8 mouse cellular contexts compared by ENCODE assay signal in genomic region chr11:101905115-101905514, GRCm38 (mm10). TPM values are rescaled to one million over a fixed set of nuclear protein-coding genes. Genes with fewer than 3 reads are reported as not detected.
DNase-seq lines count a peak whose midpoint lies in the region; ATAC-seq and TF ChIP-seq lines count a peak whose summit lies in the region.

No protein-coding gene starts in this region.

- no peaks in the 10 kb centered on the region for H3K9me3 ChIP-seq in hindbrain, embryonic 11.5 days (ENCODE audit: control insufficient read depth, low read length)
- no peaks in the 10 kb centered on the region for H3K9me3 ChIP-seq in hindbrain, embryonic 12.5 days (replicated peaks)
- H3K9me3 ChIP-seq in intestine, embryonic 15.5 days = no peaks in the 10 kb centered on the region
- H3K9me3 ChIP-seq in limb, embryonic 11.5 days (ENCODE audit: control insufficient read depth, low read length) = no peaks in the 10 kb centered on the region
- no peaks in the 10 kb centered on the region for H3K9me3 ChIP-seq in neural tube, embryonic 13.5 days
- no peaks in the 10 kb centered on the region for H3K9me3 ChIP-seq in stomach, postnatal 0 days (ENCODE audit: control insufficient read depth, low read length)

- H3K27me3 ChIP-seq in hindbrain, embryonic 11.5 days (ENCODE audit: control insufficient read depth, insufficient read depth, low read length) = no peaks in the 10 kb centered on the region
- H3K27me3 ChIP-seq in hindbrain, embryonic 12.5 days = peaks cover 11% of the 10 kb centered on the region; the same call in 1 of the 2 replicates
- no peaks in the 10 kb centered on the region for H3K27me3 ChIP-seq in intestine, embryonic 15.5 days (replicated peaks)
- no peaks in the 10 kb centered on the region for H3K27me3 ChIP-seq in limb, embryonic 11.5 days (ENCODE audit: control insufficient read depth, insufficient read depth, low read length)
- H3K27me3 ChIP-seq in neural tube, embryonic 13.5 days = peaks cover 8% of the 10 kb centered on the region; the same call in 1 of the 2 replicates
- no peaks in the 10 kb centered on the region for H3K27me3 ChIP-seq in stomach, postnatal 0 days (ENCODE audit: control insufficient read depth, insufficient read depth, low read length)

- H3K36me3 ChIP-seq in hindbrain, embryonic 11.5 days (ENCODE audit: control insufficient read depth, insufficient read depth, low read length) = no peaks in the 10 kb centered on the region
- H3K36me3 ChIP-seq in hindbrain, embryonic 12.5 days = no peaks in the 10 kb centered on the region
- H3K36me3 ChIP-seq in intestine, embryonic 15.5 days = no peaks in the 10 kb centered on the region
- no peaks in the 10 kb centered on the region for H3K36me3 ChIP-seq in limb, embryonic 11.5 days (ENCODE audit: control insufficient read depth, insufficient read depth, low read length)
- H3K36me3 ChIP-seq in neural tube, embryonic 13.5 days = no peaks in the 10 kb centered on the region
- H3K36me3 ChIP-seq in stomach, postnatal 0 days (ENCODE audit: control insufficient read depth, insufficient read depth, low read length) = no peaks in the 10 kb centered on the region

- peak; percentile 90 for DNase-seq in hindbrain, embryonic 11.5 days (ENCODE audit: low spot score)
- DNase-seq in c-Kit-positive CD71-negative TER-119-negative erythroid progenitor cells, embryonic 14.5 days (ENCODE audit: low read depth) = peak; percentile 50
- peak; percentile 73 to 74 for DNase-seq in frontal cortex, postnatal 25 days (ENCODE audit: low spot score in 2 of 2)
- peak; percentile 91 for DNase-seq in limb, embryonic 11.5 days (ENCODE audit: low spot score)
- DNase-seq in stomach, postnatal 0 days (ENCODE audit: low spot score) = peak; percentile 80

- H3K4me2 ChIP-seq in hindbrain, embryonic 11.5 days (replicated peaks; ENCODE audit: low read depth, low read length) = no peak overlapping the region
- H3K4me2 ChIP-seq in hindbrain, embryonic 12.5 days (replicated peaks) = no peak overlapping the region
- no peak overlapping the region for H3K4me2 ChIP-seq in intestine, embryonic 15.5 days (replicated peaks)
- no peak overlapping the region for H3K4me2 ChIP-seq in limb, embryonic 11.5 days (ENCODE audit: low read depth, severe bottlenecking)
- no peak overlapping the region for H3K4me2 ChIP-seq in neural tube, embryonic 13.5 days
- H3K4me2 ChIP-seq in stomach, postnatal 0 days (replicated peaks; ENCODE audit: low read depth) = no peak overlapping the region

- H3K27ac ChIP-seq in hindbrain, embryonic 11.5 days (ENCODE audit: low read depth, low read length) = no peak overlapping the region
- no peak overlapping the region for H3K27ac ChIP-seq in hindbrain, embryonic 12.5 days
- no peak overlapping the region for H3K27ac ChIP-seq in intestine, embryonic 15.5 days
- H3K27ac ChIP-seq in limb, embryonic 11.5 days (replicated peaks; ENCODE audit: low read depth, low read length) = no peak overlapping the region
- no peak overlapping the region for H3K27ac ChIP-seq in neural tube, embryonic 13.5 days (replicated peaks)
- no peak overlapping the region for H3K27ac ChIP-seq in stomach, postnatal 0 days (replicated peaks)

- no peak for ATAC-seq in hindbrain, embryonic 11.5 days (ENCODE audit: low FRiP score)
- ATAC-seq in hindbrain, embryonic 12.5 days (ENCODE audit: low FRiP score) = no peak
- ATAC-seq in intestine, embryonic 15.5 days = peak; percentile 45; the same call in 1 of the 2 replicates
- no peak for ATAC-seq in limb, embryonic 11.5 days (ENCODE audit: insufficient number of reproducible peaks, low FRiP score, low TSS enrichment, low read depth)
- ATAC-seq in neural tube, embryonic 13.5 days (ENCODE audit: low read depth) = peak; percentile 33; the same call in 1 of the 2 replicates
- peak; percentile 72 for ATAC-seq in stomach, postnatal 0 days (ENCODE audit: low FRiP score, low TSS enrichment)

- no peak for TF ChIP-seq EP300 in stomach, postnatal 0 days (optimal IDR thresholded peaks at IDR 0.05)

- 23% methylated on average over 13 of the region's 13 CpGs for WGBS in hindbrain, embryonic 11.5 days
- WGBS in hindbrain, embryonic 12.5 days = 30% methylated on average over 13 of the region's 13 CpGs
- WGBS in intestine, embryonic 15.5 days = 29% methylated on average over 13 of the region's 13 CpGs
- 27% methylated on average over 13 of the region's 13 CpGs for WGBS in limb, embryonic 11.5 days
- WGBS in neural tube, embryonic 13.5 days = 28% methylated on average over 13 of the region's 13 CpGs
- WGBS in stomach, postnatal 0 days = 35% methylated on average over 13 of the region's 13 CpGs

- H3K4me1 ChIP-seq in hindbrain, embryonic 11.5 days (replicated peaks; ENCODE audit: control insufficient read depth, insufficient read depth, low read length) = peaks cover 2% of the 10 kb centered on the region; the same call in 1 of the 2 replicates
- H3K4me1 ChIP-seq in hindbrain, embryonic 12.5 days = peaks cover 3% of the 10 kb centered on the region
- H3K4me1 ChIP-seq in intestine, embryonic 15.5 days (replicated peaks) = 0 out of 2 replicates have a peak, but pooled peaks cover 14% of the 10 kb centered on the region
- H3K4me1 ChIP-seq in limb, embryonic 11.5 days (ENCODE audit: control insufficient read depth, insufficient read depth, low read length) = peaks cover 14% of the 10 kb centered on the region; the same call in 1 of the 2 replicates
- peaks cover 22% of the 10 kb centered on the region for H3K4me1 ChIP-seq in neural tube, embryonic 13.5 days (replicated peaks)
- H3K4me1 ChIP-seq in stomach, postnatal 0 days (replicated peaks; ENCODE audit: control insufficient read depth, insufficient read depth) = no peaks in the 10 kb centered on the region

- H3K4me3 ChIP-seq in hindbrain, embryonic 11.5 days (ENCODE audit: low read depth, low read length) = no peak overlapping the region
- no peak overlapping the region for H3K4me3 ChIP-seq in hindbrain, embryonic 12.5 days
- H3K4me3 ChIP-seq in intestine, embryonic 15.5 days (replicated peaks) = no peak overlapping the region
- no peak overlapping the region for H3K4me3 ChIP-seq in limb, embryonic 11.5 days (ENCODE audit: low read depth, low read length)
- H3K4me3 ChIP-seq in neural tube, embryonic 13.5 days = no peak overlapping the region
- no peak overlapping the region for H3K4me3 ChIP-seq in stomach, postnatal 0 days (ENCODE audit: low read depth, low read length)

- no peak overlapping the region for H3K9ac ChIP-seq in hindbrain, embryonic 11.5 days (ENCODE audit: low read depth, low read length)
- no peak overlapping the region for H3K9ac ChIP-seq in hindbrain, embryonic 12.5 days
- H3K9ac ChIP-seq in intestine, embryonic 15.5 days = no peak overlapping the region
- no peak overlapping the region for H3K9ac ChIP-seq in limb, embryonic 11.5 days (ENCODE audit: low read length)
- H3K9ac ChIP-seq in neural tube, embryonic 13.5 days = no peak overlapping the region
- no peak overlapping the region for H3K9ac ChIP-seq in stomach, postnatal 0 days (ENCODE audit: low read length)

- TF ChIP-seq CTCF in stomach, postnatal 0 days (IDR thresholded peaks at IDR 0.05; ENCODE audit: low read depth) = peak; percentile 95

RNA-seq across cellular contexts. Expression of gene Meox1, which starts 10.9 kb away (rescaled TPM):
- 1.2 and 2.1 TPM in 2 replicates for polyA plus RNA-seq in hindbrain, embryonic 11.5 days (2014; fragmentation: Nextera tagmentation; extraction: Ambion mirVana)
- polyA plus RNA-seq in hindbrain, embryonic 12.5 days (2016; fragmentation: Nextera tagmentation; extraction: Ambion mirVana) = 1.4 and 1.9 TPM in 2 replicates
- polyA plus RNA-seq in intestine, embryonic 15.5 days (2015; fragmentation: Nextera tagmentation; extraction: Ambion mirVana) = 4.4 and 4.5 TPM in 2 replicates
- 10.7 and 12.6 TPM in 2 replicates for polyA plus RNA-seq in limb, embryonic 11.5 days (2014; fragmentation: Nextera tagmentation; extraction: Ambion mirVana)
- polyA plus RNA-seq in neural tube, embryonic 13.5 days (2015; fragmentation: Nextera tagmentation; extraction: Ambion mirVana) = 1.4 and 2.5 TPM in 2 replicates
- polyA plus RNA-seq in stomach, postnatal 0 days (2015; fragmentation: Nextera tagmentation; extraction: Ambion mirVana) = 2.8 and 3.0 TPM in 2 replicates

Comparison
In these comparisons a context has a peak if more than half of its experiments do, and no peak if none do; other contexts are left out.
1. ATAC-seq: peak in intestine, embryonic 15.5 days (single experiment), neural tube, embryonic 13.5 days (single experiment) and stomach, postnatal 0 days (single experiment); none in hindbrain, embryonic 11.5 days (single experiment), hindbrain, embryonic 12.5 days (single experiment) and limb, embryonic 11.5 days (single experiment).
2. Peak in every context shown above with its lines, with median percentiles within 50 percentile points of each other: DNase-seq.